Mouse (Mus musculus) megakaryocyte, embryonic 14.5 days (primary cell): Measurements from ENCODE around the gene Rora.

Experiments used
- FLI1 ChIP-seq: IDR thresholded peaks from 2 replicates; pipeline ENCODE4 v1.6.1; 2012; ENCODE audit warnings: low read length, inconsistent platforms, mixed read lengths
- GATA1 ChIP-seq: IDR thresholded peaks from 3 replicates; pipeline ENCODE4 v1.6.1; 2012; ENCODE audit warnings: mixed read lengths, low read length, inconsistent platforms, borderline replicate concordance

DNA sequence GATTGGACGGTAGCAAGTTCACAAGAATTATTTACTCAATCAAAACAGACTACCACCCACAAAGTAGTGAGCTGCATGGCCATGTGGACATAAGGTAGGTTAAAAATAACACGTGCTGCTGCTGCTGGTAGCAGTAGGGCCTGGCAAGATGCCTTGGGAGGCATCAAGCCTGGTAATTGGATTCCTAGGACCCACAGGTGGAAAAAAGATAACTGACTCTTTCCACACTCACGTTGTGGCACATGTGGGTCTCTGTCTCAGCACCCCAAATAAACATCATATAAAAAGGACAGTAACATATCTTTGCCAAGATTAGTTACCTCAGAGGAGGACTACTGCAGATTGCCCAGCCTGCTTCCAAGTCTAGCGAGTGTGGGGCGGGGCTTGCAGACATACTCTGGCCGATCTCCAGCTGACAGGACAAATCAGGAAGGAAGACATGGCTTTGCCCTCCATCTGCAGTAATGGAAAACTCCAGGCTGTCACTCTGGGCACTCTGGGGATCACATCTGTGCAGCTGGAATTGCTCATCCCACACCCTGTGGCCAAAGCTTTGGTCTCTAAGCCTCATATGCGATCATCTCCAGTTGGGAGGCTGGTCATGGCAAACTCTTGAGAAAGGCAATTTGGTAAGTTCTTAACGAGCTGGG lies 71.2 kb downstream of the Rora start:
- no peak for TF ChIP-seq GATA1
- TF ChIP-seq FLI1: no peak
